Mouse (Mus musculus) kidney, postnatal 25 days (tissue): ENCODE measurements around the gene Narfl.

Experiments used
- DNase-seq, 2 experiments: peaks; one replicate each; pipeline ENCODE4 v3.0.0; 2021; ENCODE audit warnings: mixed read lengths in 2 of 2

The Narfl gene

GRCm38 (mm10) chr17:25765886-25766285 is 7.7 kb upstream of the Narfl start:
- no peak for DNase-seq

DNA sequence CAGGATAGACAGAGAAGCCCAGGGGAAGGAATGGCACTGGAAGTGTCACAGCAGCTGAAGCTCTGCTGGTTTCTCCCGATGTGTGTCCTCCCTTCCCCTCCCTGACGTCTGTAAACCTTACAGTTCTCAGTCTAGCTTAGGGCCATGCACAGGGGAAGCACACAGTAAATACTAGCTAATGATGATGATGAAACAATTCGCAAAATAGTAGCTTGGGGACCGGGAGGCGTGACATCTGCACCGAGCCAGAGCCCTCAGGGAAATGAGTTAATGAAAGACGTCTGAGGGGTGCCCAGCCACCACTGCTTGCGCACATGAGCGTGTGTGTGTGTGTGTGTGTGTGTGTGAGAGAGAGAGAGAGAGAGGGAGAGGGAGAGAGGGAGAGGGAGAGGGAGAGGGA is 4.2 kb upstream of the Narfl start:
- DNase-seq, result no peak

- DNase-seq, result peak; percentile 52 to 67
Observed at GRCm38 (mm10) chr17:25775318-25776062, 1.9 kb downstream of the Narfl start.

GRCm38 (mm10) chr17:25777948-25778347 is 4.4 kb downstream of the Narfl start:
- DNase-seq, result no peak

GRCm38 (mm10) chr17:25781339-25781738 is 7.8 kb downstream of the Narfl start:
- DNase-seq, result peak in 1 of 2 experiments; percentile 33

DNA sequence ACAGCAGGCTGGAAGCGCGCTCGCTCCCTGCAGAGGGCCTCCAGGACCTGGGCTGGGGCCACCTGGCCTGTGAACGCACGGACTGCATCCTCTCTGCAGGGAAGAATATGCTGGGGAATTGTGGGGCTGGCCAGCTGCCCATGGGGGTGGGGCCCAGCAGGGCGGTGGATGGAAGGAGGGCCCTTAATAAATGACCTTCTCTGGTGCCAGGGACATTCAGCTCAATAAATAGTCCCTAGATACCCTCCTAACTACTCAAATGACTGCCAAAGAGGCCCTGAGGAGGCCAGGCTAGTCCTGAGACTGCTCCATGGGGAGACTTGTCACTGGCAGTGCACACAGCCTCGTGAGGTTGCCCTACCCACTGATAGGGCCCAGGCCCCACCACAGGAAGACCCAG is 9.5 kb downstream of the Narfl start:
- peak; percentile 46 to 69 for DNase-seq

DNA sequence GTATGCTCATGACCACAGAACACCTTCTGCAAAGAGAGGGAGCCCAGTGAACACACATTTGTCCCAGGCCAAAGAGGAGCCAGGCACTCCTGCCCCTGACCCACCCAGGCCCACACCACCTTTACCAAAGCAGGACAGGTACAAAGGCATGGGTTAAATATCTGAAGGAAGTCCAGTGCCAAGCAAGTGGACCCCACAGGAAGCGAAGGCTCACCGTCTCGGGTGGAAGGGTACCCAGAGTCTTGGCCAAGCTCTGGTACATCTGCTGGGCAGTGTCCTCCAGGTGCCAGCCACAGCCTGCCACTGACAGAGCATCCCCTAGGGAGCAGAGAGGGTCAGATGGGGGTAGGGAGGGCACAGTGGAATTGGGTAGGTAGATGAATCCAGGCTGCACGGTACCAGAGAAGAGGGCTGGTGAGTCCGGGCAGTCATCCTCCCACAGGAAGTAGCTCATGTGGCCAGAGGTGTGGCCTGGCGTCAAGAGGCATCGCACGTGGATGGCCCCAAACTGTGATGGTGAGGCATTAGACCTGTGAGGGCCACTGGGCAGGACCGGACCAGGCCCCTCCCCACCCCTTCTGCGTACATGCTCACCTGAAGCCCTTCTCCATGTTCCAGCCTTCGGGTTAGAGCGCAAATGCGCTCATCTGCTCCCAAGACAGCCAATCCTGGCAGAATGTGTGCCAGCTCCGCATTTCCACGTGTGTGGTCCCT is 10.4 kb downstream of the Narfl start:
- DNase-seq, result no peak

- DNase-seq, result peak; percentile 97 to 98
Observed at GRCm38 (mm10) chr17:25785281-25785745, 11.7 kb downstream of the Narfl start, which contains the start of gene Haghl. Gene Haghl, minus strand, starts transcription at chr17:25785673.

DNA sequence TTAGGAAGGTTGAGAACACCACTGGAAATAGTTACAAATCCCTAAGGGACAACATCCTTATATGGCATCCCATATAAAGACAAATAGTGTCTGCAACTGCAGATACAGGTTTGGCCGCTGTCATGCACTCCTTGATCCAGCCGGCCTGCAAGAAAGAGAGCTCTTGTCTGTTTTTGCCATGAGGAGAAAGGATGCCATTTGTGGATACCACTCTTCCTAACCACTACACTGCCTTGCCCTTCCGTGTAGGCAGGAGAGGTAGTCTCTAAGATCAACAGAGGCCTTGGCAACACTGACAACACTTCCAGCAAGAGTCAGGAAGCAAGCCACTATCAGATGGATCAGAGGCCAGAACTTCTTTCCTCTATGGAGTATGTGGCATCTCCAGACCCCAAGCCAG is 12.7 kb downstream of the Narfl start, which contains the start of gene Ccdc78:
Gene Ccdc78, plus strand, starts transcription at position 301 of the 400 bp plus-strand sequence.
- no peak for DNase-seq

DNA sequence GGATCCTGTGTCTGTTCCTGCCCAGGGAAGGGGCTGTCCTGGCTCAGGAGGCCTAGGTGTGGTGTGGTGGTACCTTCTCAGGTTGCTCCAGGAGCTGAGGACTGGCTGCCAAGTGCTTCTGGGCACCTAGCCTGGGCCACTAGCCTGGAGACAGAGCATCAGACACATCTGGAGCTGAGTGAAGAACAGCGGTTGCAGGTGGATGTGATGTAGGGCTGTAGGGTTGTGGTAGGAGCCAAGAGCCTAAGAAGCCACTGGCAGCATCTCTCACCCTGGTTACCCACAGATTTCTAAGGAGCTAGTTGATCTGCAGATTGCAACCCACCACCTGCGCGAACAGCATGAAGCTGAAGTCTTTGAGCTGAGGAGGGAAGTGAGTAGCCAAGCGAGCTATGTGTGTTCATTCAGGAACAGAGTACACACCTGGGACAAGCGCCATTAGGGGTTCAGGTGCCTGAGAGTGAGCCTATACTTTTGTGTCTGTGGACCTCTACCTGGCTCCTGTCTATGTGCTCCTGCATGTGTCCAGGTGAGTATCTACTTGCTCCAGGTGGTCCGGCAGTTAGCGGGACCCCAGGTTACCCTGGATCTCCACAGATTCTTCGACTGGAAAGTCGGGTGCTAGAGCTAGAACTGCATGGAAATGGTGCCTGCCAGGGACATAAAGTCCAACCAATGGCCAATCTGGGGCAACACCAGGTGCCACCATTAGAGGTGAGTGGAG is 13.4 kb downstream of the Narfl start:
- DNase-seq, result no peak

GRCm38 (mm10) chr17:25791320-25791842 is 17.8 kb downstream of the Narfl start:
- DNase-seq, result no peak

GRCm38 (mm10) chr17:25791843-25792527 is 18.4 kb downstream of the Narfl start:
- peak; percentile 83 to 89 for DNase-seq

DNA sequence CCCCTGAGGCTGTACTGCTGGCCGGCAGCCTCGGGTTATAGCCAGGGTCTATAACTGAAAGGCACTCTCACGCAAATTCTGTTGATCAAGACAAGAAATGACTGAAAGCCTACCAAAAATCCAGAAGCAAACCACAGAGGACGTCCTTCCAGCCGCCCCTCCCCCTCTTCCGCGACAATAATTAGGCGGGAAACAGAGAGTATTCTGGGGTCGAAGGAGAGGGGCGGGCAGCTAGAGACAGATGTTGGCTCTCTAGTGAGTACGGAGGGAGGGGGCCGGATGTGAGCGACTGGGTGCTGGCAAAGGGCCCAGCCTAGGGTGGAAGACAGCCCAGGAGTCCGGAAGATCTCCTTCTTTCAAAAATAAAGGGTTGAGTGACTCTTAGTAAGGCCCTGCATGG is 19.0 kb downstream of the Narfl start, which contains the start of gene Fam173a:
Gene Fam173a, minus strand, starts transcription at position 287 of the 400 bp plus-strand sequence.
- DNase-seq, result peak; percentile 89 to 92

- no peak for DNase-seq
Observed at GRCm38 (mm10) chr17:25794197-25794596, 20.6 kb downstream of the Narfl start.

DNA sequence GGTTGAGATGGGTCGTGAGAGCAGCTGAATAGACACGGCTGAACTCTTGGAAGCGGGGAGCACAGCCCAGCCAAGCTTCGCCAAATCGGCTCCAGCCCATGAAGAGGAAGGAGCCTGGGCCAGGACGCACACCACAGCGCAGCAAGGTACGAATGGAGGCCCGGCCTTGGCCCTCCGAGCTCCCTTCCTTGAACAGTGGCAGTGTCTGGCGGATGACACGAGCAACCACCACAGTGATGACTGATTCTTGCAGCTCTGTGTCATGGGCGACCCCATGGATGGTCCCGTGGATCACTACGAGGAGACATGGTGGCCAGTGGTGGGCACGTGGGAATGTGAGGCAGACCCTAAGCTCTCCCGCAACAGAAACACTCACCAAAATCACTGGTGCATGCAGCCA is 21.4 kb downstream of the Narfl start:
- no peak for DNase-seq

- peak; percentile 70 to 91 for DNase-seq
Observed at GRCm38 (mm10) chr17:25795609-25796092, 22.1 kb downstream of the Narfl start, which contains the start of gene AC134908.4. Gene AC134908.4, minus strand, starts transcription at chr17:25795659.

DNA sequence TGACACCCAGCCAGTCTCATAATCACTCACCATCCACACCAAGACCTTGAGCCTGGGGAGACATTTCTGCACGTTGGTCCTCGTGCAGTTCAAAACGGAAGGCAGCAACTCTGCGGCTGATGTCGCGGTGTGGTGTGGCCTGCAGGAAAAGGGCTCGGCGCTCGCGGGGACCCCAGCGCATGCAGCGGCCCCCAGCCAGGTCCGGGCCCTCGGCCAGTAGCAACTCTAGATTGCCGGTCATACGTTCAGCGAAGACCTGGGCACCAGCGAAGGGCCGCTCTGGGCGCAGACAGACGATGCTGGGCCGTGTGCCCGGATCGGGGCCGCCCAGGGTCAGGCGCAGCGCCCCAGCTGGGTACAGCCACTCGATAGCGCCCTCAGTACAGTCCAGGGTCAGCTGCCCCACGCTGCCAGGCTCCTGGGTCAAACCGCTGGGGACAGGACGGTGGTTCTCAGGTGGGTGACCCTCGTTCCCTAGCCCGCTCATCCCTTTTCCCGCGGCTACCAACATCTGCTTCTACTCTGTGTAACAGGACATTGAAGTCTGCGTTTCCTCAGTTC is 22.7 kb downstream of the Narfl start:
- peak; percentile 35 to 76 for DNase-seq

DNA sequence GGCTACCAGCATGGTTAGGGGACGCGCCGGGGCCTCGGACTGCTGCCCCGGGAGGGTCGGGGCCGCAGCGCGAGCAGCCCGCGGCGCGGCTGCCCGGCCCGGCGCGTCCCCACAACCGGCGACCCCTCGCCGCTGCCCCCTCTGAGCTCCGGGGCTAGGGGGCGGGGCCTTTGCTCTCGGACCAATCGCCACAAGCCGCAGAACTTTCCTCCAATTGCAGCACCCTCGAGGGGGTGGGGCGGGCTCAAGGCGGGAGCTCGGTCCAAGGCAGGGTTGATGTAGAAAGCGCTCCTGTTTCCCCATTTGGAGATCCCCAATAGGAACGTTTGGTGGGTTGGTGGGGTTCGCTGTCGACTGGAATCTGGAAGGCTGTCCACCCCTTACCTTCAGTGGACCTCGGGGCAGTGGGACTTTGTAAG is 23.4 kb downstream of the Narfl start, which contains the start of gene Metrn:
Gene Metrn, minus strand, starts transcription at position 186 of the 419 bp plus-strand sequence.
- DNase-seq, result peak; percentile 94 to 96

- peak; percentile 77 to 78 for DNase-seq
Observed at GRCm38 (mm10) chr17:25801029-25801428, 27.5 kb downstream of the Narfl start.

DNA sequence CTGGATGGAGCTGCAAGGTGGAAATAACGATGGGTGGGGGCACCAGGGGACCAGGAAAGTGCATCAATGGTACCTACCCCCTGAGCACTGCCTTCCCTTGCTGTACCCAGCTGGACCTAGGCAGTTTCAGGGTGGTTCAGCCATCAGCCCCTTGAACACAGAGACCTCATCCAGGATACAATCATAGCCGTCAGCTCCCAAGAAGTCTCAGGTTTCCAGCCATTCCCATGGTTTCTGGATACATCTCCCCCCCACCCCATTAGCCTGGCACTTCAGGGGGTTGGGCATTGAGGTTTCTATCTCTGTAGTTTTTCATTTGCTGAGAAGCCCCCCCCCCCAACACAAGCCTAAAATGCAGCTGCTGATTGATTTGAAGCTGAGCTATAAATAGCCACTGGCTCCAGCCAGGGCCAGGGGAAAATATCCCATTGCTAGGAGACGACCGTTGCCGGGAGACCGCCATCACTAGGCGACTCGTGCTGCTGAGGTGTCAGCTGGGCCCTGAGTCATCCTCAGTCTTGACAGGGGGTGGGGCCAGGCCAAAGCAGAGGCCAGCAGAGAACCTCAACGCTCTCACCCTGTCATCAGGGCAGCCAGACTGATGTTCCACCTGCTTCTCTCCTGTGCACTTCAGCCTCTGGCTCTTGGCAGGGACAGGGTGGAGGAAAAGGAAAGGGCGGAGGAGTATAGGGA is 29.4 kb downstream of the Narfl start:
- no peak for DNase-seq

- DNase-seq, result no peak
Observed at GRCm38 (mm10) chr17:25806507-25806906, 32.9 kb downstream of the Narfl start.
